Mouse (Mus musculus) ES-CJ7 (cell line): ENCODE results near the gene Wdr89.
A peak's percentile ranks its signal among the peaks of the same experiment; 100 is the strongest.

Experiments
- DNase-seq: peaks from one replicate; pipeline ENCODE4 v3.0.0; 2011; ENCODE audit warnings: low read depth, low spot score

Gene Wdr89

DNA sequence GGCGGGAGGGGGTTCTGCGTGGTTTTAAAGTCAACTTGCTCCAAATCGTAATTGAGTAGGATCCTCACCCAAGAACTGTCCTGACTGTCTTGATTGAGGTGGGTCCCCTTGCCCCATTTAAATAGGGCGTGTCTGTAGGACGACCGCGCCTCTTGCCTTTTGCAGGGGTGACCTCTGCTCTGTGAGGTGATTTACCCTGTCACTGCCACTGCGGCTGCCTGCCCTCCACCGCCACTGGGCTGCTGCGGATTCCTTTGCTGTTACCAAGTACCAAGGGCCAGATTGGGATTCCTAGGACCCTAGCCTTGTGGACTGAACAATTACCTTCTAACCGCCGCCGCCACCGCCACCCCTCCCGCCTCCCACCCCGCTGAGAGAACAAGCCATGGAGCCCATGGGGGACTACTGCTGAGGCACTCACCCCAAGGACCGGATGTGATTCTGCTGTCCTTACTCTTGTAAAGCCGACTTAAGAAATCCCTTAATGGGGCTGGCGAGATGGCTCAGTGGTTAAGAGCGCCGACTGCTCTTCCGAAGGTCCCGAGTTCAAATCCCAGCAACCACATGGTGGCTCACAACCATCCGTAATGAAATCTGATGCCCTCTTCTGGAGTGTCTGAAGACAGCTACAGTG lies 53.1 kb downstream of the Wdr89 start:
- peak; percentile 86 for DNase-seq

DNA sequence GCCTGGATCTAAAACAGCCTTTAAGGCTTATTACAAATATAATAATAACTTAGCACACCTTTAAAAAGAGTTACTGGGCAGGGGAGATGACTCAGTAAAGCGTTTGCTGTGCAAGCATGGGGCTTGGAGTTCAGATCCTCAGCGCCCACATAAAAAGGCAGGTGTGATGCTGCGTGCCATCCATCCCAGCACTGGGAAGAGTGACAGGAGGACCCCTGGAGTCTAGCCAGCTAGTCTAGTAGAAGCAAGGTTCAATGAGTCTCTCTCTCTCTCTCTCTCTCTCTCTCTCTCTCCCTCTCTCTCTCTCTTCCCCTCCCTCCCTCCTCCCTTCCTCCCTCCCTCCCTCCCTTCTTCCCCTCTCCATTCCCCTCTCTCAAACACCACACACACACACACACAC lies 53.8 kb downstream of the Wdr89 start:
- no peak for DNase-seq

DNA sequence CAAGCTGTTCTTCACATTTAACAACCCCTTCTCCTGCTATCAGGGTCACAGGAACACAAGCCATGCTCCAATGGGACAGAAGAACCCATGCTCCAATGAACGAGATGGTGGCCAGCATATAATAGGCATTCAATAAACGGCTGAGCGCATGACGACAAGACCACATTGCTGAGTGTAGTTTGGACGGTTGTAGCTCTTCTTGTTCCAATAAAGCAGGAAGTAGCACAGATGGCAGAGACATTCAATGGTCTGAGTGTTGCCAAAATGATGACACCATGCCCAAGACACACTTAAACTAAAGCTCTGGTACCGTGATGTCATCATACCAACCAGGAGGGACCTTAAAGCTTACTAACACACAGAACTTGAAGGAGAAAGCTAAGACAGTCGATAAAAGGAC lies 56.6 kb downstream of the Wdr89 start:
- DNase-seq = no peak

DNA sequence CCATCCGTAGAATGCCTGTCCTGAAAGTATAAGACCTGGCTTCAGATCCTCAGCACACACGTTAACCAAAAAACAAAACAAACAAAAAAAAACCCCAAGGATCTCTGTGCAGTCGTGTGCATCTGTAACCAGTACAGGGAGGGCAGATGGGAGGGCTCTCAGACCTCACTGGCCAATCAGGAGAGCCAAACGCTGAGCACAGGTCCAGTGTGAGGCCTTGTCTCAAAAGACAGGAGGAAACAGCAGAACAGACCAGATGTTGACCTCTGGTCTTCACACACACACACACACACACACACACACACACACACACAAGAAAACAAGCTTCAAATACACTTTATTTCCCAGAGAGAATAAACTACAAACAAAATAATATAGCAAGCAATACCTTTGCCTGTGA lies 69.8 kb downstream of the Wdr89 start:
- DNase-seq = peak; percentile 58

DNA sequence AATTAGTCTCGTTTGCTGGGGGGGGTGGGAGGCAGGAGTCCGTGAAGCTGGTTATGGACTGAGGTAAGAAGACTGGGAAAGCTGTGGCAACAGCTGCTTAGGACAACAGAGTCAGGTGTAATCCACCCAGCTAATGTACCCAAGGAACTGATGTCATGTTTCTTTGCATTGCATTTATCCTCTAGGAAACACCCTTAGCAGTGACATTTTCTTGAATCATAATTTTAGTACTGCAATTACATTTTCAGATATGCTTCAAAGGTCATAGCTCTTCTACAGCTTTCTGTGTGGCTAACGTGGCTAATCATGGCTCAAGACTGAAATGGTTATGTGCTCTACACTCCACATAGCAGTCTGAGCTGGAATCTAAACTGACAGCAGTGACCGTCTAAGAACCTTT lies 70.3 kb downstream of the Wdr89 start:
- DNase-seq = no peak

DNA sequence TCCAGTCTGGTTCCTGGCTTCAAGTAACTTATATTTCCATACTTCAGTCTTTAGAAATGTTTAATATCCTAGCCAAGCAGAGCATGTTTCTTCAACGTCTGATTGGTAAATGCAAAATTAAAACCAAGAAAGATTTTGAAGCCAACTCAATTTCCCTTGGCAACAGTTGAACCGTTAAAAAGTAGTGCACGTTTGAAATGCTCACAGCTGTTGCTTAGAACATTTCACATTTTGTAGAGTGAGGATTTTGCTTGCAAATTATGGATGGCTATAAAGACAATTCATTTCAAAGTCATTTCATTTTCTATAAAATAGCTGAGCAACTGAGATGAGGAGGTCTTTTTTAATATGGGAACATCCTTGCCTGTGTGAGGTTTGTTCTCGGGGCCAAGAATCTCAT lies 71.6 kb downstream of the Wdr89 start:
- no peak for DNase-seq

DNA sequence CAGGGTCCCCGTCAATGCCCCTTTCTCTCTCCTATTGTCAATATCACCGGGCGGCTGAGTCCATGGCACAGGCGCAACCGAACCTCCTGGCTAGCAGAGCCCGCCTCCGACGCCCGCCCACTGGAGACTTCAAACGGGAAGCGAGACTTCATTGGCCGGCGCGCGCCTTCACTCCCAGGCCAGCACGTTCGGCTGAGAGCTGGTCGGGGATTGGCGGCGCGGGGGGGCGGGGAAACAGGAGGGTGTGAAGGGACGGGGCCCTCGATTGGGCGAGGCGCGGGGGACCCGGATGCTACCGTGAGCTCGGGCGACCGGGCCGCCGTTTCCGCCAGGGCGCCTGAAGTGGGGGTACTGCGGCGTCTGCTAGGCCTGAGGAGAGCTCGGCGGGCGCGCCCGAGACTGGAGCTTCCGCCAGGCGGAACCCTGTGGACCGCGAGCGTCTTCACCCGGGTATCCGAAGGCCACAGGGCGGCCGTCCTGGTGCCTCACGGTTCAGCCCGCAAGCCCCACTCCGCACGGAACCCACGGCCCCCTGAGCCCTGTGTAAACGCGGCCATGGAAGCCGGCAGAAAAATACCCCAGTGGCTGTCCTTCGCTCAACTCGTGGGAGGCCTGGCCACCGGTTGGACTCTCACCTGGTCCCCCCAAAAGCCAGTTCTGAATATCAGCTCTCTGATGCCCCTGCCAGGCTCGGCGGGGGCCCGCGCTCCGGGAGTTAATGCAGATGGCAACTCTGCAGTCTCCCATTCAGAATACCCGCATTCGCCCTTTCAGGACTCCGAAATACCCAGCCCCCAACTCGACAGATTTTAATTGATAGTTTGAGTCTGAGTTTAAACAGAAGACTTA lies 73.0 kb downstream of the Wdr89 start, which contains the start of gene Ppp2r5e:
Ppp2r5e (minus strand) TSS at position 92 of the 849 bp plus-strand sequence.
- peak; percentile 97 for DNase-seq

DNA sequence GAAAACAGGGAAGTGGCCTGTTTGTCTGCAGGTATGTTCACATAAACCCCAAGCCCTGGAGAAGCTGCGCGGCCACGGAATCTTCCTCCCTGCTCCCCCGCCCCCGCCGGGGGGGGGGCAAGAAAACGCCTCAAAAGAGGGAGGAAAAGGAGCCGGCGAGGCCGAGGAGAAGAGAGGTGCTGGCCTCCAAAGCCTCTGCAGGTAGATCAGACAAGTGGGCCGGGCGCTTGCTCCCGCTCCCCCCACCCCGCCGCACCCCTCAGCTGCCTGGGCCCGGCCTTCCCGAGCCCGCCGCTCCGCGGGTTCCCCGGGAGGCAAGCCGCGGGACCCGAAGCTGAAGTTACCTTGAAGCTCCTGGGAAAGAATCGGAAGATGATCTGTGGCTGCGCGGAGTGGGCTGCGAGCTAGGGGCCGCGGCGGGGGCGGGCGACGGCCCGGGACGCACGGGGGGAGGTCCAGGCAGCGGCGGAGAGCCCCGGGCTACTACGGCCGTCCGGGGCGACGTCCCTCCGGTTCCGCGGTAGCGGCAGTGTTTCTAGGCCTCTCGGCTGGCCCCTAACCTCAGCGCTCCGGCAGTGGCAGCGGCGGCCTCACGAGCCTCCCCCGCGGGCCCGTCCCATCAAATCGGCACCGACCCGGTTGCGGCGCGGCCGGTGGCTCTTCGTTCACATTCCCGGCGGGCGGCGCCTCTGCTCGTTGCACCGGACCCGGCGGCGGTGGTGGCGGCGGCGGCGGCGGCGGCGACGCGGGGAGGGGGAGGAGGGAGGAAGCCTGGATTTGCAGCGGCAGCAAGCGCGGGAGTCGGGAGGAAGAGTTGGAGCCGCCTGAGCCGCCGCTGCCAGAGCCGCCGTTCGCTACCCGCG lies 73.8 kb downstream of the Wdr89 start:
- peak; percentile 15 for DNase-seq

DNA sequence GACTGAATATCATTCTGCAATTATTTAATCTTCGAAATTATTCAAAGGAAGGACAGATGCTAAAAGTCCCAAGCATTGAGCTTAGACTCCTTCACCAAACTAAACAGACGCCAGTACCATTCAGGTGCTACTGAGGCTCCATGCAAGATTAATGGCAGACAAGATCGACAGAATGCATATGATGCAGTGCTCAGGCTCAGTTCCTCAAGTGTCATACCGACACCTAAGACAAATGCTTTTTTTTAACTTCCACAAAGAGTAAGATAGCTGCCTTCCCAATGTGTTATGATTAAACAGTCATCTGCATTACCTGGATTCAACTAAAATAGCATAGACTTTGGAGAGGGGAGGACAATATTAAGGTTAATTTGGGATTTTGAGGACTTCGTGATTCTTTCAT lies 74.9 kb downstream of the Wdr89 start:
- DNase-seq = no peak

DNA sequence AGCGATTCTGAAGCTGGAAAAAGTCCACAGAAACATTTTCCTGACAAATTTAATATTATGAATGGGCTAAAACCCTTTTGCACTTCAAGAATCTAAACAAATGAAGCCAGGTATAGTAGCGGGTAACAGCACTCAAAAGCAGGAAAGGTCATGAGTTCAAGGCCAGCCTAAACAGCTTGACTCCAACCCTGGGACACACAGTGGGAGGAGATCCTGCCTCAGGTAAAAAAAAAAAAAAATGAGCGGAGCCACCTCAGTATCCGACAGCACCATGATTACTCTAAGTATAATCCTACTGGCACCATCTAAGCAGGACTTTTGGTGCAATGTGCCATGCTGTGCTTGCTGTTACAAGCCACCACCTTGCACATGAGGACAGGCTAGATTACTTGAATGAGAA lies 75.5 kb downstream of the Wdr89 start:
- peak; percentile 68 for DNase-seq

DNA sequence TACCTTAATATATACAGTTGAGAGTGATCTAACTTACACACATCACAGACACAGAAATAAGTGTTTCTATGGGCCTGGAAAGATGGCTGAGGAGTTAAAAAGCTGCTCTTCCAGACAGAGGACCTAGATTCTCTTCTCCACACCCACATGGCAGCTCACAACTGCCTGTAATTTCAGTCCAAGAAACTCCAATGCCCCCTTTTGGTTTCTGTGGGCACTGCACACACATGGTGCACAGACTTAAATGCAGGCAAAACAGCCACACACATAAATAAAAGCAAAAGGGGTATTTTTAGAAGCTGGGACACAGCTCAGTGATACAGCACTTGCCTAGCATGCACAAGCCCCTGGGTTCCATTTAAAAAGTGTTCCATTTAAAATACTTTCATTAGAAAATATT lies 81.8 kb downstream of the Wdr89 start:
- peak; percentile 41 for DNase-seq

DNA sequence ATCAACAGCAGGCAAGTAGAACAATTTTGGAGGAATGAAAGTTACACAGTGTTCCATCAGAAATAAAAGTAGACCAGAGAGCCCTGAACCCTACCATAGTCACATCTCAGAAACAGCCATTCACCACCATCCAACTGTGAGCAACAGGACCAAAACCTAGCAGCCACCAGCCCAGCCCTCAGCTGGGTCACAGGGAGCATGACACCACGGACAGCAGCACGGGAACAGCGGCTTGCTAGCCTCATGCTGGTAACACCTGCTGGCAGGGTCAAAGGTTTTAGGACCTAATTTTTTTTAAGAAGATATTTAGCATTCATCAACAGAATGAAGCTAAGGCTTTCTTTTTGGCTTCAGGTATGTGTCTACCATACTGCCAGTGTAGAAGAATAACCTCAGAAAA lies 85.6 kb downstream of the Wdr89 start:
- DNase-seq = no peak
